Mouse (Mus musculus) erythroblast, embryonic 14.5 days (primary cell): ENCODE data around the gene Cdca5. TPM values are rescaled to one million over a fixed set of nuclear protein-coding genes. Genes with fewer than 3 reads are reported as not detected.
"Not testable (repeated sequence)": the region's sequence is repeated elsewhere in the genome, so short reads cannot be mapped to it uniquely, and the experiment has no call there.

Source experiments
- H3K27me3 ChIP-seq: 2 replicates; pipeline ENCODE4 v1.6.1; 2012; ENCODE audit warnings: inconsistent platforms; ENCODE audit not compliant: control insufficient read depth
- H3K36me3 ChIP-seq: 2 replicates; pipeline ENCODE4 v1.6.1; 2012; ENCODE audit warnings: mild to moderate bottlenecking, inconsistent platforms; ENCODE audit not compliant: control insufficient read depth
- H3K4me1 ChIP-seq: 2 replicates; pipeline ENCODE4 v1.6.1; 2012; ENCODE audit warnings: inconsistent platforms; ENCODE audit not compliant: control insufficient read depth
- H3K4me3 ChIP-seq: replicated peaks from 2 replicates; pipeline ENCODE3; 2012; ENCODE audit warnings: moderate library complexity, mild to moderate bottlenecking, inconsistent platforms
- H3K9me3 ChIP-seq: 2 replicates; pipeline ENCODE4 v1.6.1; 2012; ENCODE audit warnings: low read length, inconsistent platforms, mixed read lengths; ENCODE audit not compliant: control insufficient read depth
- GATA1 ChIP-seq: IDR thresholded peaks from 2 replicates; pipeline ENCODE4 v1.6.1; 2012; ENCODE audit warnings: low read length, inconsistent platforms, mixed read lengths
- TAL1 ChIP-seq: IDR thresholded peaks from 3 replicates; pipeline ENCODE4 v1.6.1; 2012; ENCODE audit warnings: low read length, inconsistent platforms, mixed read lengths
- polyA plus RNA-seq: library from polyadenylated mRNA; stranded (reverse); fragments of >175 nt; gene quantifications from 2 replicates; pipeline ENCODE4 v1.2.3, GENCODE M21; 2012

The Cdca5 gene
- polyA plus RNA-seq, 1 experiment: 2.3 TPM

GRCm38 (mm10) chr19:6132171-6132827, 47.5 kb downstream of the Cdca5 start:
- H3K27me3 ChIP-seq: no peaks in the 10 kb centered on the region
- H3K9me3 ChIP-seq: no peaks in the 10 kb centered on the region
- peaks cover 52% of the 10 kb centered on the region for H3K36me3 ChIP-seq
- peak overlapping the region; percentile 63 for H3K4me3 ChIP-seq
- peak; percentile 97 for TF ChIP-seq TAL1
- peak; percentile 92 for TF ChIP-seq GATA1
- peaks cover 84% of the 10 kb centered on the region for H3K4me1 ChIP-seq

DNA sequence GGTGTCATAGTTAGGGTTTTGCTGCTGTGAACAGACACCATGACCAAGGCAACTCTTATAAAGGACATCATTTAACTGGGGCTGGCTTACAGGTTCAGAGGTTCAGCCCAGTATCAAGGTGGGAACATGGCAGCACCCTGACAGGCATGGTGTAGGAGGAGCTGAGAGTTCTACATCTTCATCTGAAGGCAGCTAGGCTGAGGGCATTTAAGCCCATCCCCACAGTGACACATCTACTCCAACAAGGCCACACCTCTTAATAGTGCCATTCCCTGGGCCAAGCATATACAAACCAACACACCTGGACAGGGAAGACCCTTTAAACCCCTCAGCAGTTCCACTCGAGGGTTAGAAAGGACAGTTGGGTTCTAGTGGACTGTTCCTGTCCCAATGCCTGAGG, 48.4 kb downstream of the Cdca5 start:
- peaks cover 85% of the 10 kb centered on the region for H3K4me1 ChIP-seq
- H3K36me3 ChIP-seq: peaks cover 60% of the 10 kb centered on the region
- not testable (repeated sequence) for H3K27me3 ChIP-seq, H3K9me3 ChIP-seq
- H3K4me3 ChIP-seq: peak overlapping the region; percentile 63

- H3K4me3 ChIP-seq: no peak overlapping the region
- no peak for TF ChIP-seq TAL1
- no peak for TF ChIP-seq GATA1
- H3K27me3 ChIP-seq: no peaks in the 10 kb centered on the region
- peaks cover 70% of the 10 kb centered on the region for H3K36me3 ChIP-seq
- H3K4me1 ChIP-seq: peaks cover 82% of the 10 kb centered on the region
- no peaks in the 10 kb centered on the region for H3K9me3 ChIP-seq
Measured at GRCm38 (mm10) chr19:6136397-6136796, 51.6 kb downstream of the Cdca5 start.

- H3K27me3 ChIP-seq: no peaks in the 10 kb centered on the region
- H3K36me3 ChIP-seq: peaks cover 47% of the 10 kb centered on the region
- no peaks in the 10 kb centered on the region for H3K9me3 ChIP-seq
- peak overlapping the region; percentile 96 for H3K4me3 ChIP-seq
- peaks cover 56% of the 10 kb centered on the region for H3K4me1 ChIP-seq
- no peak for TF ChIP-seq TAL1
- TF ChIP-seq GATA1: no peak
Measured at GRCm38 (mm10) chr19:6139701-6140100, 54.9 kb downstream of the Cdca5 start.

GRCm38 (mm10) chr19:6140374-6140677, 55.5 kb downstream of the Cdca5 start:
- Histone ChIP-seq H3K27me3 (0 out of 2 replicates have a peak, but pooled peaks cover 2% of the 10 kb centered on the region), H3K9me3 (no peaks in the 10 kb centered on the region), H3K4me1 (peaks cover 50% of the 10 kb centered on the region), H3K36me3 (peaks cover 40% of the 10 kb centered on the region), H3K4me3 (peak overlapping the region; percentile 96)
- no peak for TF ChIP-seq TAL1
- TF ChIP-seq GATA1: no peak

GRCm38 (mm10) chr19:6140678-6141393, 56.1 kb downstream of the Cdca5 start, which contains the start of gene Batf2:
TSS of gene Batf2 (plus strand) at chr19:6140983.
- Histone ChIP-seq H3K4me1 (peaks cover 46% of the 10 kb centered on the region), H3K27me3 (0 out of 2 replicates have a peak, but pooled peaks cover 2% of the 10 kb centered on the region), H3K4me3 (peak within 1 kb of the TSS; percentile 96), H3K36me3 (peaks cover 35% of the 10 kb centered on the region), H3K9me3 (no peaks in the 10 kb centered on the region)
- no peak for TF ChIP-seq TAL1
- no peak for TF ChIP-seq GATA1

DNA sequence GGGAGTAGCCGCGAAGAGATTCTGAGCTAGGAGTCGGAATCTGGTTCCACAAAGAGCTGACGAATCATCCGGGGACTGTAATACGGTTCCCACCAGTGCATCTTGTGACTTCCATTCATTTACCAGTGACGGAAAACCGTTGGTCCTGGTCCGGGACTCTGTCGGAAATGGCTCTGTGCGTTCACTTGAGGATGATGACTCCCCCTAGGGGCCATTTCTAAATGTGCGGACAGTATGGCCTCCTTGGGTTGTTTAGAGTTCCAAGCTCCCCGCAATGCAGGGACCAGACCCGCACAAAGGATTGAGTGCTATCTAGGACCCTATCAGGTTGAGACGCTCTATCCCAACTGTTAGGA, 56.6 kb downstream of the Cdca5 start, which contains the start of gene Arl2:
Arl2 (minus strand) TSS at position 155 of the 356 bp plus-strand sequence.
- no peaks in the 10 kb centered on the region for H3K9me3 ChIP-seq
- TF ChIP-seq TAL1 (no peak), GATA1 (no peak)

More for the DNA sequence above, 56.6 kb downstream of the Cdca5 start, which contains the start of gene Arl2:
- H3K27me3 ChIP-seq: 0 out of 2 replicates have a peak, but pooled peaks cover 2% of the 10 kb centered on the region
- peaks cover 30% of the 10 kb centered on the region for H3K36me3 ChIP-seq
- peaks cover 41% of the 10 kb centered on the region for H3K4me1 ChIP-seq
- H3K4me3 ChIP-seq: peak within 1 kb of the TSS; percentile 96

Other genes with a start within 250 kb of the Cdca5 start
- gene Frmd8, start 209.7 kb upstream of the Cdca5 start, polyA plus RNA-seq: 0.74 and 0.75 TPM in 2 replicates
- gene Slc25a45, start 207.2 kb upstream of the Cdca5 start, polyA plus RNA-seq: 0.07 TPM in 1 of 2 replicates, not detected in the other
- gene Tigd3, start 190.8 kb upstream of the Cdca5 start, polyA plus RNA-seq: 0.12 and 0.28 TPM in 2 replicates
- 2.7 and 8.5 TPM in 2 replicates for gene Dpf2, start 172.0 kb upstream of the Cdca5 start, polyA plus RNA-seq
- 0.10 and 0.13 TPM in 2 replicates for gene Cdc42ep2, start 160.2 kb upstream of the Cdca5 start, polyA plus RNA-seq
- 6.6 and 6.8 TPM in 2 replicates for gene Pola2, start 120.8 kb upstream of the Cdca5 start, polyA plus RNA-seq
- not detected in 2 replicates for gene Slc22a20, start 98.8 kb upstream of the Cdca5 start, polyA plus RNA-seq
- 38.5 and 46.1 TPM in 2 replicates for gene Capn1, start 69.1 kb upstream of the Cdca5 start, polyA plus RNA-seq
- gene Syvn1, start 38.4 kb upstream of the Cdca5 start, polyA plus RNA-seq: 9.5 and 10.2 TPM in 2 replicates
- gene Mrpl49, start 27.2 kb upstream of the Cdca5 start, polyA plus RNA-seq: 4.9 and 6.3 TPM in 2 replicates
- 521 and 530 TPM in 2 replicates for gene Fau, start 27.1 kb upstream of the Cdca5 start, polyA plus RNA-seq
- 8.6 and 9.3 TPM in 2 replicates for gene Znhit2, start 23.8 kb upstream of the Cdca5 start, polyA plus RNA-seq
- 0.31 and 1.4 TPM in 2 replicates for gene Tm7sf2, start 16.6 kb upstream of the Cdca5 start, polyA plus RNA-seq
- gene Vps51, start 7.8 kb upstream of the Cdca5 start, polyA plus RNA-seq: 3.9 and 4.9 TPM in 2 replicates
- gene Tmem262, start 5.0 kb upstream of the Cdca5 start, polyA plus RNA-seq: not detected in 2 replicates
- gene Gm28374, start 2.7 kb upstream of the Cdca5 start, polyA plus RNA-seq: 0.06 TPM in 1 of 2 replicates, not detected in the other
- 5.1 and 6.9 TPM in 2 replicates for gene Zfpl1, start within 50 bp of the Cdca5 start, polyA plus RNA-seq
- 1.3 and 1.4 TPM in 2 replicates for gene AC131692.1, start 9.4 kb downstream of the Cdca5 start, polyA plus RNA-seq
- gene Naaladl1, start 20.8 kb downstream of the Cdca5 start, polyA plus RNA-seq: 0.26 and 0.35 TPM in 2 replicates
- 7.2 TPM in 2 replicates for gene Sac3d1, start 33.7 kb downstream of the Cdca5 start, polyA plus RNA-seq
- 87.4 and 91.3 TPM in 2 replicates for gene Snx15, start 43.3 kb downstream of the Cdca5 start, polyA plus RNA-seq
- 0.03 TPM in 1 of 2 replicates, not detected in the other for gene Batf2, start 56.0 kb downstream of the Cdca5 start, polyA plus RNA-seq
- 9.5 and 10.8 TPM in 2 replicates for gene Arl2, start 56.6 kb downstream of the Cdca5 start, polyA plus RNA-seq
- not detected in 2 replicates for gene Majin, start 99.4 kb downstream of the Cdca5 start, polyA plus RNA-seq
- not detected in 2 replicates for gene Gpha2, start 141.4 kb downstream of the Cdca5 start, polyA plus RNA-seq
- gene Ppp2r5b, start 150.9 kb downstream of the Cdca5 start, polyA plus RNA-seq: 2.8 and 3.0 TPM in 2 replicates
- gene Atg2a, start 156.7 kb downstream of the Cdca5 start, polyA plus RNA-seq: 5.6 and 6.0 TPM in 2 replicates
- 31.6 and 32.9 TPM in 2 replicates for gene Ehd1, start 191.7 kb downstream of the Cdca5 start, polyA plus RNA-seq
- gene Cdc42bpg, start 221.5 kb downstream of the Cdca5 start, polyA plus RNA-seq: 0.62 and 0.69 TPM in 2 replicates
- gene Men1, start 250.0 kb downstream of the Cdca5 start, polyA plus RNA-seq: 6.4 and 8.3 TPM in 2 replicates